Mouse (Mus musculus) limb, embryonic 11.5 days (tissue): ENCODE measurements around the gene Muc2. TPM values are rescaled to one million over a fixed set of nuclear protein-coding genes. Genes with fewer than 3 reads are reported as not detected.

Source experiments
- ATAC-seq: fragments of 200-750 bp; cut with Nextera tagmentation; 2 replicates; pipeline ENCODE4 v1.8.0; 2017; ENCODE audit warnings: low read depth; ENCODE audit not compliant: insufficient number of reproducible peaks, low FRiP score, low TSS enrichment
- DNase-seq: peaks from one replicate; pipeline ENCODE4 v3.0.0-alpha.2; 2015; ENCODE audit warnings: low spot score
- H3K27ac ChIP-seq: fragments of 300-500 bp; sonication (generic); replicated peaks from 2 replicates; pipeline ENCODE4 v1.5.1; 2014; ENCODE audit warnings: low read depth, mild to moderate bottlenecking, low read length
- H3K27me3 ChIP-seq: fragments of 300-500 bp; sonication (generic); 2 replicates; pipeline ENCODE4 v1.6.1; 2014; ENCODE audit warnings: mild to moderate bottlenecking, low read length, mixed read lengths; ENCODE audit not compliant: control insufficient read depth, insufficient read depth
- H3K36me3 ChIP-seq: fragments of 300-500 bp; sonication (generic); 2 replicates; pipeline ENCODE4 v1.6.1; 2014; ENCODE audit warnings: mild to moderate bottlenecking, low read length, moderate library complexity, mixed read lengths; ENCODE audit not compliant: control insufficient read depth, insufficient read depth
- H3K4me1 ChIP-seq: fragments of 300-500 bp; sonication (generic); 2 replicates; pipeline ENCODE4 v1.6.1; 2014; ENCODE audit warnings: low read length, mixed read lengths; ENCODE audit not compliant: control insufficient read depth, insufficient read depth
- H3K4me2 ChIP-seq: fragments of 300-500 bp; sonication (generic); 2 replicates; pipeline ENCODE4 v1.6.1; 2014; ENCODE audit warnings: low read depth, mild to moderate bottlenecking, moderate library complexity; ENCODE audit not compliant: severe bottlenecking
- H3K4me3 ChIP-seq: fragments of 300-500 bp; sonication (generic); 2 replicates; pipeline ENCODE4 v1.5.1; 2014; ENCODE audit warnings: low read depth, low read length
- H3K9ac ChIP-seq: fragments of 300-500 bp; sonication (generic); 2 replicates; pipeline ENCODE4 v1.6.1; 2014; ENCODE audit warnings: mild to moderate bottlenecking, low read length
- H3K9me3 ChIP-seq: fragments of 300-500 bp; sonication (generic); 2 replicates; pipeline ENCODE4 v1.6.1; 2016; ENCODE audit warnings: low read length; ENCODE audit not compliant: control insufficient read depth
- WGBS: fragments of 180-500 bp; shearing (Covaris S2); extraction: QIAGEN DNeasy Blood & Tissue Kit; methylation state at CpG from one replicate; pipeline ENCODE4 v1.1.7; 2014; 5-methylcytosine and 5-hydroxymethylcytosine counted together
- polyA plus RNA-seq: library from polyadenylated mRNA; unstranded; fragments of >200 nt; fragmentation: Nextera tagmentation; extraction: Ambion mirVana; gene quantifications from 2 replicates; pipeline ENCODE4 v1.2.1, GENCODE M21; 2014

Muc2 gene
- polyA plus RNA-seq: 0.27 and 0.56 TPM in 2 replicates

DNA sequence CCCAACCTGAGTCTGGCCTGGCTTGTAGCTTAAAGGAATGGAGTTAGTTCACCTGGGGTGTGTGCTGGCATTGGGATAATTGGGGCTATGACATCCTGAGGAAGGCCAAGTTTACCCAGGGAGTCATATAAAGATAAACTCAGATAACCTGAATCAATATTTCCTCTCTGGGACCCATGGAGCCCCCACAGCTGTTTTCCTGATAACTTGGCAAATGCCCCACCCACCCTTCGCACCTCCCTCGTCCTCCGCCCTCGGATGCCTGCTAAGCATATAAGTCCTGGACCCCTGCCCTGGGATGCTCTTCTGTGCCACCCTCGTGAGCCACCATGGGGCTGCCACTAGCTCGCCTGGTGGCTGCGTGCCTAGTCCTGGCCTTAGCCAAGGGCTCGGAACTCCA, at the start of gene Muc2:
TSS of gene Muc2 (plus strand) at position 301 of the 400 bp plus-strand sequence.
- no peaks in the 10 kb centered on the region for H3K36me3 ChIP-seq
- DNase-seq: no peak
- H3K27me3 ChIP-seq: no peaks in the 10 kb centered on the region
- no peak within 1 kb of the TSS for H3K27ac ChIP-seq
- WGBS: 91% methylated on average over 8 of the region's 8 CpGs
- H3K9me3 ChIP-seq: no peaks in the 10 kb centered on the region
- no peak for ATAC-seq
- no peak within 1 kb of the TSS for H3K4me2 ChIP-seq
- H3K4me3 ChIP-seq: no peak within 1 kb of the TSS
- no peak within 1 kb of the TSS for H3K9ac ChIP-seq
- H3K4me1 ChIP-seq: 0 out of 2 replicates have a peak, but pooled peaks cover 2% of the 10 kb centered on the region

- WGBS: 91% methylated on average over 1 of the region's 1 CpGs
- no peak for ATAC-seq
- Histone ChIP-seq H3K4me1 (no peaks in the 10 kb centered on the region), H3K4me2 (no peak overlapping the region), H3K27ac (no peak overlapping the region), H3K9ac (no peak overlapping the region), H3K9me3 (no peaks in the 10 kb centered on the region), H3K4me3 (no peak overlapping the region), H3K36me3 (no peaks in the 10 kb centered on the region), H3K27me3 (no peaks in the 10 kb centered on the region)
- no peak for DNase-seq
These were observed 47.8 kb upstream of the Muc2 start for GRCm38 (mm10) chr7:141642375-141642774.

GRCm38 (mm10) chr7:141643160-141643559, 47.0 kb upstream of the Muc2 start:
- no peak for ATAC-seq
- peak; percentile 34 for DNase-seq
- Histone ChIP-seq H3K27me3 (no peaks in the 10 kb centered on the region), H3K36me3 (no peaks in the 10 kb centered on the region), H3K27ac (no peak overlapping the region), H3K9me3 (no peaks in the 10 kb centered on the region), H3K9ac (no peak overlapping the region), H3K4me2 (no peak overlapping the region), H3K4me3 (no peak overlapping the region), H3K4me1 (no peaks in the 10 kb centered on the region)
- WGBS: 48% methylated on average over 3 of the region's 3 CpGs

- Histone ChIP-seq H3K36me3 (no peaks in the 10 kb centered on the region), H3K4me3 (no peak overlapping the region), H3K4me2 (no peak overlapping the region), H3K4me1 (no peaks in the 10 kb centered on the region), H3K27me3 (no peaks in the 10 kb centered on the region), H3K9me3 (no peaks in the 10 kb centered on the region), H3K27ac (no peak overlapping the region), H3K9ac (no peak overlapping the region)
- WGBS: 78% methylated on average over 2 of the region's 2 CpGs
- DNase-seq (no peak), ATAC-seq (no peak)
These were observed 43.1 kb upstream of the Muc2 start for GRCm38 (mm10) chr7:141647083-141647482.

GRCm38 (mm10) chr7:141647815-141648214, 42.3 kb upstream of the Muc2 start:
- Histone ChIP-seq H3K4me3 (no peak overlapping the region), H3K4me1 (no peaks in the 10 kb centered on the region), H3K9me3 (no peaks in the 10 kb centered on the region), H3K4me2 (no peak overlapping the region), H3K27me3 (no peaks in the 10 kb centered on the region), H3K27ac (no peak overlapping the region), H3K9ac (no peak overlapping the region), H3K36me3 (no peaks in the 10 kb centered on the region)
- WGBS: 79% methylated on average over 11 of the region's 11 CpGs
- DNase-seq (no peak), ATAC-seq (no peak)

DNA sequence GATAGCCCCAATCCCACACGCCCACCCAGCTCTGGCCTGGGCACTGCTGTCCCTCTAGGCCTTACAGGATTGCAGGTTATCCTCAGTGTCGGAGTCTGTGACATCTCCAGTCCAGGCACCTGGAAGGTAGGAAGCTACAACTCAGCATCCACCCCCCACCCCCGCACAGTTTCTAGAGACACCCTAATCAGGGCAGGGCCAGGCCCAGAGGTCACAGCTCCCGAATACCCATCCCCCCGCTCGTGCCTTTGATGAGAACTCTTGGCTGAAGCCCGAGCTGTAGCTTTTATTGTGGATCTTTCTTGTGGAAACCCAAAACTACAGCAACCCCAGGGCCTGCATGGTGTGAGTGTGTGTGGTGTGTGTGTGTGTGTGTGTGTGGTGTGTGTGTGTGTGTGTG, 37.9 kb upstream of the Muc2 start:
- ATAC-seq: no peak
- H3K27ac ChIP-seq: no peak overlapping the region
- H3K27me3 ChIP-seq: no peaks in the 10 kb centered on the region
- no peaks in the 10 kb centered on the region for H3K4me1 ChIP-seq
- no peaks in the 10 kb centered on the region for H3K9me3 ChIP-seq
- WGBS: 38% methylated on average over 7 of the region's 7 CpGs
- no peak for DNase-seq
- H3K4me2 ChIP-seq: no peak overlapping the region
- no peak overlapping the region for H3K9ac ChIP-seq
- H3K36me3 ChIP-seq: no peaks in the 10 kb centered on the region
- H3K4me3 ChIP-seq: no peak overlapping the region

- ATAC-seq (no peak), DNase-seq (no peak)
- no peaks in the 10 kb centered on the region for H3K9me3 ChIP-seq
- H3K36me3 ChIP-seq: no peaks in the 10 kb centered on the region
- H3K27ac ChIP-seq: no peak overlapping the region
- H3K4me2 ChIP-seq: no peak overlapping the region
- WGBS: 87% methylated on average over 1 of the region's 1 CpGs
- H3K4me3 ChIP-seq: no peak overlapping the region
- no peak overlapping the region for H3K9ac ChIP-seq
- no peaks in the 10 kb centered on the region for H3K27me3 ChIP-seq
- H3K4me1 ChIP-seq: no peaks in the 10 kb centered on the region
These were observed 29.8 kb upstream of the Muc2 start for GRCm38 (mm10) chr7:141660346-141660745.

- H3K4me2 ChIP-seq: no peak overlapping the region
- H3K4me3 ChIP-seq: no peak overlapping the region
- no peaks in the 10 kb centered on the region for H3K9me3 ChIP-seq
- no peak overlapping the region for H3K9ac ChIP-seq
- H3K36me3 ChIP-seq: no peaks in the 10 kb centered on the region
- H3K27me3 ChIP-seq: no peaks in the 10 kb centered on the region
- ATAC-seq: no peak
- 84% methylated on average over 3 of the region's 3 CpGs for WGBS
- no peaks in the 10 kb centered on the region for H3K4me1 ChIP-seq
- no peak for DNase-seq
- H3K27ac ChIP-seq: no peak overlapping the region
These were observed 28.7 kb upstream of the Muc2 start for GRCm38 (mm10) chr7:141661481-141661880.

- H3K9ac ChIP-seq: no peak overlapping the region
- DNase-seq (no peak), ATAC-seq (no peak)
- H3K4me2 ChIP-seq: no peak overlapping the region
- no peaks in the 10 kb centered on the region for H3K4me1 ChIP-seq
- H3K4me3 ChIP-seq: no peak overlapping the region
- no peaks in the 10 kb centered on the region for H3K27me3 ChIP-seq
- H3K27ac ChIP-seq: no peak overlapping the region
- no peaks in the 10 kb centered on the region for H3K36me3 ChIP-seq
- no peaks in the 10 kb centered on the region for H3K9me3 ChIP-seq
- 59% methylated on average over 5 of the region's 5 CpGs for WGBS
These were observed 27.9 kb upstream of the Muc2 start for GRCm38 (mm10) chr7:141662223-141662622.
